Mouse (Mus musculus) kidney, adult 2 months (tissue): ENCODE measurements around the gene Epn2.

Source experiments
- CTCF ChIP-seq: fragments of 200-500 bp; conservative IDR thresholded peaks from 2 replicates; pipeline ENCODE4 v1.5.1; 2011; ENCODE audit warnings: low read depth, mild to moderate bottlenecking, control low read depth, low read length, moderate library complexity, mixed read lengths; ENCODE audit not compliant: insufficient read depth, insufficient read length
- POLR2A ChIP-seq: fragments of 200-500 bp; IDR thresholded peaks from one replicate; pipeline ENCODE4 v1.6.1; 2011; ENCODE audit warnings: low read depth, low read length, control low read depth

DNA sequence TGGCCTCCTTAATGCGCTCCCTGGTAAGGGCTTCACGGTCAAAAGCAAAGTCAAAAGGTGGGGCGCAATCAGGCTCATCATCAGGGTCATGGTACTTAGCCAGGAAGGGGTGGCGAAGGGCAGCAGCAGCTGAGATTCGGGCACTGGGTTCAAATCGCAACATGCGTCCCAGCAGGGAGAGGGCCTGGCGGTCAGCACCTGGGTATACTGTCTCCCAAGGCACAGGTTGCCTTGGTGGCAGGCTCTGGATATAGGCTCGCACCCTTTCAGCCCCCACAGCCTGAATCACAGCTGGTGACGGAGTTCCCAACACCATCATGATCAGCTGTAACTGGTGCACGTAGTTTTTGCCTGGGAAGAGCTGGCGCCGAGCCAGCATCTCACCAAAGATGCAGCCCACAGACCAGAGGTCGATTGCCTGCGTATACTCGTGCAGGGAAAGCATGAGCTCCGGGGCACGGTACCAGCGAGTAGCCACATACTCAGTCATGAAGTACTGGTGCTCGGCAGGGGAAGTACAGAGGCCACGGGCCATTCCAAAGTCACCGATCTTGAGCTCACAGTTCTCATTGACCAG, 88.5 kb downstream of the Epn2 start:
- TF ChIP-seq CTCF = no peak
- no peak for TF ChIP-seq POLR2A
